8 mouse cellular contexts compared by ENCODE assay signal in genomic region chrX:113298031-113298430, GRCm38 (mm10). TPM values are rescaled to one million over a fixed set of nuclear protein-coding genes. Genes with fewer than 3 reads are reported as not detected.
DNase-seq lines count a peak whose midpoint lies in the region; ATAC-seq lines count a peak whose summit lies in the region.

No protein-coding gene starts in this region.

- no peaks in the 10 kb centered on the region for H3K4me1 ChIP-seq in forebrain, embryonic 12.5 days
- H3K4me1 ChIP-seq in hindbrain, embryonic 13.5 days (replicated peaks): peaks cover 5% of the 10 kb centered on the region; the same call in 1 of the 2 replicates

- peak; percentile 99 for ATAC-seq in forebrain, embryonic 12.5 days (ENCODE audit: low FRiP score)
- peak; percentile 98 for ATAC-seq in hindbrain, embryonic 13.5 days (ENCODE audit: low FRiP score)

- H3K9me3 ChIP-seq in forebrain, embryonic 12.5 days: no peaks in the 10 kb centered on the region
- no peaks in the 10 kb centered on the region for H3K9me3 ChIP-seq in hindbrain, embryonic 13.5 days

- H3K9ac ChIP-seq in forebrain, embryonic 12.5 days: peak overlapping the region; percentile 33; the same call in 1 of the 2 replicates
- peak overlapping the region; percentile 67 for H3K9ac ChIP-seq in hindbrain, embryonic 13.5 days

- H3K4me2 ChIP-seq in forebrain, embryonic 12.5 days: peak overlapping the region; percentile 65
- H3K4me2 ChIP-seq in hindbrain, embryonic 13.5 days: peak overlapping the region; percentile 65

- no peaks in the 10 kb centered on the region for H3K79me2 ChIP-seq in macrophage (ENCODE audit: inconsistent target)

- peak; percentile 79 for DNase-seq in ES-CJ7 (ENCODE audit: low read depth, low spot score)
- DNase-seq in adrenal gland, postnatal 14 days: peak; percentile 78
- peak; percentile 7 to 75 for DNase-seq in left cerebral cortex, postnatal 10 days (ENCODE audit: extremely low spot score in 1 of 2, low spot score in 2 of 2)
- DNase-seq in right cerebral cortex, adult 18-20 months: peak; percentile 12
- peak; percentile 35 for DNase-seq in urinary bladder, postnatal 25 days (ENCODE audit: low spot score)

- peak overlapping the region; percentile 47 for H3K4me3 ChIP-seq in forebrain, embryonic 12.5 days (replicated peaks)
- H3K4me3 ChIP-seq in hindbrain, embryonic 13.5 days: peak overlapping the region; percentile 53
- H3K4me3 ChIP-seq in macrophage (ENCODE audit: inconsistent target): peak overlapping the region; percentile 2; the same call in 1 of the 2 replicates

- WGBS in forebrain, embryonic 12.5 days: 22% methylated on average over 18 of the region's 18 CpGs
- 11% methylated on average over 18 of the region's 18 CpGs for WGBS in hindbrain, embryonic 13.5 days
- 20% methylated on average over 16 of the region's 18 CpGs for WGBS in macrophage (ENCODE audit: missing documents)

- no peak overlapping the region for H3K27ac ChIP-seq in forebrain, embryonic 12.5 days
- H3K27ac ChIP-seq in hindbrain, embryonic 13.5 days: peak overlapping the region; percentile 60
- no peak overlapping the region for H3K27ac ChIP-seq in macrophage

- H3K36me3 ChIP-seq in forebrain, embryonic 12.5 days (replicated peaks): no peaks in the 10 kb centered on the region
- no peaks in the 10 kb centered on the region for H3K36me3 ChIP-seq in hindbrain, embryonic 13.5 days
- H3K36me3 ChIP-seq in macrophage (ENCODE audit: inconsistent target): no peaks in the 10 kb centered on the region

- no peaks in the 10 kb centered on the region for H3K27me3 ChIP-seq in forebrain, embryonic 12.5 days
- H3K27me3 ChIP-seq in hindbrain, embryonic 13.5 days: no peaks in the 10 kb centered on the region

- intact Hi-C loops in left cerebral cortex, postnatal 10 days (cut with DNase I): no loop called here

RNA-seq across cellular contexts. Expression of gene Dach2, which starts 0.7 kb away (rescaled TPM):
- total RNA-seq in adrenal gland, postnatal 14 days (2021): 0.89 and 1.1 TPM in 2 replicates
- 8.7 and 10.3 TPM in 2 replicates for polyA plus RNA-seq in forebrain, embryonic 12.5 days (2016; fragmentation: Nextera tagmentation; extraction: Ambion mirVana)
- 13.3 and 14.4 TPM in 2 replicates for polyA plus RNA-seq in hindbrain, embryonic 13.5 days (2015; fragmentation: Nextera tagmentation; extraction: Ambion mirVana)
- 1 to 10 TPM; 1.9 to 2.2 TPM for total RNA-seq in left cerebral cortex, postnatal 10 days (2021)
- total RNA-seq in macrophage (2018; cell fraction: chromatin; rRNA removed): under 1 TPM in 1 of 26 experiments, not detected in 25; 0.79 TPM
- total RNA-seq in macrophage (2018; cell fraction: cytosol; rRNA removed): not detected
- total RNA-seq in macrophage (2018; cell fraction: nucleus; rRNA removed): not detected
- polyA plus RNA-seq in macrophage (2018): not detected in 3 replicates

Comparison
In these comparisons a context has a peak if more than half of its experiments do, and no peak if none do; other contexts are left out.
1. DNase-seq: peak in every context shown above with its lines; median percentile 79 in ES-CJ7; 78 in adrenal gland, postnatal 14 days; 41 in left cerebral cortex, postnatal 10 days; 35 in urinary bladder, postnatal 25 days; 12 in right cerebral cortex, adult 18-20 months.
2. H3K4me3 ChIP-seq: peak in every context shown above with its lines; median percentile 53 in hindbrain, embryonic 13.5 days; 47 in forebrain, embryonic 12.5 days; 2 in macrophage.